Mouse (Mus musculus) myocyte (in vitro differentiated cells): ENCODE data around the gene Nprl3.

Experiments
- CEBPB ChIP-seq: IDR thresholded peaks from 2 replicates; pipeline ENCODE4 v1.6.1; 2011; ENCODE audit warnings: mild to moderate bottlenecking, moderate library complexity; ENCODE audit not compliant: poor library complexity, insufficient read depth, severe bottlenecking
- MAX ChIP-seq: IDR thresholded peaks from one replicate; pipeline ENCODE4 v1.6.1; 2011; ENCODE audit warnings: low read depth, mild to moderate bottlenecking, control low read depth
- MYOG ChIP-seq, 3 experiments: IDR thresholded peaks; one replicate each; pipeline ENCODE4 v1.6.1; 2011; ENCODE audit warnings: control low read depth in 2 of 3, low read depth in 2 of 3, mild to moderate bottlenecking in 2 of 3; ENCODE audit not compliant: insufficient read length in 2 of 3, control insufficient read depth in 1 of 3, insufficient read depth in 1 of 3
- POLR2A ChIP-seq: IDR thresholded peaks from one replicate; pipeline ENCODE4 v1.6.1; 2011; ENCODE audit warnings: low read depth, mild to moderate bottlenecking, control low read depth, moderate library complexity; ENCODE audit not compliant: insufficient read length
- POLR2AphosphoS2 ChIP-seq: IDR thresholded peaks from one replicate; pipeline ENCODE4 v1.6.1; 2011; ENCODE audit warnings: low read depth, control low read depth; ENCODE audit not compliant: insufficient read length
- TCF12 ChIP-seq: IDR thresholded peaks from one replicate; pipeline ENCODE4 v1.6.1; 2011; ENCODE audit warnings: mild to moderate bottlenecking, control low read depth; ENCODE audit not compliant: poor library complexity, insufficient read depth, severe bottlenecking
- USF1 ChIP-seq: IDR thresholded peaks from one replicate; pipeline ENCODE4 v1.6.1; 2011; ENCODE audit warnings: low read depth, mild to moderate bottlenecking, control low read depth, moderate library complexity

- TF ChIP-seq TCF12 (no peak), POLR2A (no peak), MAX (no peak), POLR2AphosphoS2 (no peak), MYOG (IDR thresholded peaks at IDR 0.05; ENCODE audit: control insufficient read depth in 1 of 3, insufficient read depth in 1 of 3, insufficient read length in 2 of 3, low read depth in 2 of 3) (no peak), USF1 (no peak), CEBPB (no peak)
Measured at GRCm38 (mm10) chr11:32262674-32263415, 4.7 kb downstream of the Nprl3 start.
